Mouse (Mus musculus) cerebellum, adult 2 months (tissue): ENCODE measurements at regions not wholly inside any gene's neighbourhood (a gene's known extent, or its start where the extent isn't known, plus 50 kb on each side); places are given as distances from the start of the nearest gene placed in this dataset.

Experiments
- DNase-seq, 2 experiments: peaks; one replicate each; pipeline ENCODE4 v3.0.0; 2021
- H3K27ac ChIP-seq: fragments of 200-500 bp; 2 replicates; pipeline ENCODE4 v1.5.1; 2012; ENCODE audit warnings: low read length, control low read depth, inconsistent platforms; ENCODE audit not compliant: insufficient read depth
- H3K27me3 ChIP-seq: fragments of 200-500 bp; 2 replicates; pipeline ENCODE4 v1.6.1; 2012; ENCODE audit warnings: inconsistent platforms, mild to moderate bottlenecking, low read length, moderate library complexity; ENCODE audit not compliant: control insufficient read depth, insufficient read depth
- H3K4me1 ChIP-seq: fragments of 200-500 bp; 2 replicates; pipeline ENCODE4 v1.6.1; 2011; ENCODE audit warnings: low read length; ENCODE audit not compliant: control insufficient read depth, insufficient read depth
- H3K4me3 ChIP-seq: fragments of 200-500 bp; replicated peaks from 2 replicates; pipeline ENCODE3; 2011; ENCODE audit warnings: mild to moderate bottlenecking, low read depth, low read length, control low read depth; ENCODE audit not compliant: insufficient read depth
- CTCF ChIP-seq: fragments of 200-500 bp; IDR thresholded peaks from 2 replicates; pipeline ENCODE4 v1.5.1; 2011; ENCODE audit warnings: low read depth, mild to moderate bottlenecking, control low read depth, low read length, moderate library complexity, borderline replicate concordance; ENCODE audit not compliant: insufficient read depth
- POLR2A ChIP-seq: fragments of 200-500 bp; IDR thresholded peaks from 2 replicates; pipeline ENCODE4 v1.6.1; 2011; ENCODE audit warnings: low read length, control low read depth, borderline replicate concordance; ENCODE audit not compliant: insufficient read depth
- WGBS: fragments of 180-500 bp; shearing (Covaris S2); methylation state at CpG from one replicate; pipeline ENCODE4 v1.1.7; 2018; 5-methylcytosine and 5-hydroxymethylcytosine counted together

DNA sequence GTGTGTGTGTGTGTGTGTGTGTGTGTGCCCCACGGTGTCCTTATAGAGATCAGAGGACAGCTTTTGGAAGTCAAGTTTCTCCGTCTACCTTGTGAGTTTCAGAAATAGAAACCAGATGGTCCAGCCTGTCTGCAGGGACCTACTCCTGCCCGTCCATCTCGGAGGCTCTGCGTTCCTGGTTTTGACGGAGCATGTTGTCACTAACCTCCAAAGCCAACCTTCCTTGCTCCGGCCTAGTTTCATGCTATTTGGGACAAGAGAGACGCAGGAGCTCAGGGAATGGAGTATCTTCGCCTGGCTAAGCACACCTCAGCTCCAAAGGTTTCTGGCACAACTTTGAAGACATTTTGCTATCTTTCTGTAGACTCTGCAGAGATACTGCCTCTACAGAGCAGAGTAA is 54.2 kb upstream of the Chd2 start:
- Histone ChIP-seq H3K27me3 (no peaks in the 10 kb centered on the region), H3K27ac (peak overlapping the region; percentile 84), H3K4me1 (peaks cover 16% of the 10 kb centered on the region; the same call in 1 of the 2 replicates), H3K4me3 (peak overlapping the region; percentile 0)
- DNase-seq = peak; percentile 76 to 85
- 9% methylated on average over 9 of the region's 9 CpGs for WGBS
- TF ChIP-seq POLR2A (peak; percentile 60; the same call in 1 of the 2 replicates), CTCF (no peak)

- H3K27ac ChIP-seq = peak overlapping the region; percentile 84
- no peaks in the 10 kb centered on the region for H3K27me3 ChIP-seq
- peaks cover 16% of the 10 kb centered on the region; the same call in 1 of the 2 replicates for H3K4me1 ChIP-seq
- H3K4me3 ChIP-seq = peak overlapping the region; percentile 41
- peak; percentile 91 to 96 for DNase-seq
- TF ChIP-seq CTCF (no peak), POLR2A (peak; percentile 83)
- under 1% methylated on average over 23 of the region's 23 CpGs for WGBS
Observed at GRCm38 (mm10) chr7:73595140-73595825, 53.7 kb upstream of the Chd2 start.

GRCm38 (mm10) chr7:73594492-73595139 is 53.0 kb upstream of the Chd2 start:
- H3K27me3 ChIP-seq = no peaks in the 10 kb centered on the region
- TF ChIP-seq POLR2A = no peak
- TF ChIP-seq CTCF = no peak
- DNase-seq = peak in 1 of 2 experiments; percentile 56
- H3K4me1 ChIP-seq = peaks cover 16% of the 10 kb centered on the region; the same call in 1 of the 2 replicates
- H3K4me3 ChIP-seq = peak overlapping the region; percentile 51
- H3K27ac ChIP-seq = peak overlapping the region; percentile 90
- WGBS = 1% methylated on average over 14 of the region's 14 CpGs

GRCm38 (mm10) chr7:73593645-73594385 is 52.2 kb upstream of the Chd2 start:
- WGBS = 81% methylated on average over 17 of the region's 17 CpGs
- Histone ChIP-seq H3K27ac (no peak overlapping the region), H3K27me3 (no peaks in the 10 kb centered on the region), H3K4me3 (no peak overlapping the region), H3K4me1 (peaks cover 16% of the 10 kb centered on the region; the same call in 1 of the 2 replicates)
- TF ChIP-seq CTCF (no peak), POLR2A (no peak)
- no peak for DNase-seq

DNA sequence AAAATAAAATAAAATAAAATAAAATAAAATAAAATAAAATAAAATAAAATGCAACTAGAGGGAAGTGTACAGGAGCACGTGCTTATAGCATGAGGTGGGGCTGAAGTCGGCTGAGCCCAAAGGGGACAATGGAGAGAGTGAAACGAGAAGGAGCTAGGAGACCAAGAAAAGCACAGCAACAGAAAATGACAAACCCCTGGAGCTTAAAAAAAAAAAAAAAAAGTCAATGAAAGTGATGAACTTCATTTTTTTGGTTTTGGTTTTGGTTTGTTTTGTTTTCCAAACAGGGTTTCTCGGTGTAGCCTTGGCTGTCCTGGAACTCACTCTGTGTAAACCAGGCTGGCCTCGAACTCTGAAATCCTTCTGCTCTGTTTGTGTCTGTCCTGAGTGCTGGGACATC is 51.2 kb upstream of the Chd2 start:
- Histone ChIP-seq H3K27ac (no peak overlapping the region), H3K4me1 (peaks cover 23% of the 10 kb centered on the region; the same call in 1 of the 2 replicates), H3K27me3 (no peaks in the 10 kb centered on the region), H3K4me3 (no peak overlapping the region)
- WGBS = 94% methylated on average over 5 of the region's 5 CpGs
- DNase-seq = no peak
- TF ChIP-seq CTCF (no peak), POLR2A (no peak)
